7 mouse cellular contexts compared by ENCODE assay signal in genomic region chr10:79854801-79855541, GRCm38 (mm10). TPM values are rescaled to one million over a fixed set of nuclear protein-coding genes. Genes with fewer than 3 reads are reported as not detected.
A peak's percentile ranks its signal among the peaks of the same experiment; 100 is the strongest.
DNase-seq lines count a peak whose midpoint lies in the region; ATAC-seq and TF ChIP-seq lines count a peak whose summit lies in the region.

No protein-coding gene starts in this region.

- H3K4me3 ChIP-seq in forebrain, embryonic 11.5 days (ENCODE audit: low read depth, low read length), result peak overlapping the region; percentile 98
- H3K4me3 ChIP-seq in hindbrain, embryonic 11.5 days (ENCODE audit: low read depth, low read length), result peak overlapping the region; percentile 100
- H3K4me3 ChIP-seq in limb, embryonic 15.5 days, result peak overlapping the region; percentile 96
- H3K4me3 ChIP-seq in midbrain, embryonic 15.5 days, result peak overlapping the region; percentile 91
- H3K4me3 ChIP-seq in testis, adult 2 months (ENCODE audit: control insufficient read depth, low read depth, low read length), result peak overlapping the region; percentile 97

- no peaks in the 10 kb centered on the region for H3K9me3 ChIP-seq in forebrain, embryonic 11.5 days (ENCODE audit: control insufficient read depth, low read length)
- H3K9me3 ChIP-seq in hindbrain, embryonic 11.5 days (ENCODE audit: control insufficient read depth, low read length), result no peaks in the 10 kb centered on the region
- H3K9me3 ChIP-seq in limb, embryonic 15.5 days, result no peaks in the 10 kb centered on the region
- no peaks in the 10 kb centered on the region for H3K9me3 ChIP-seq in midbrain, embryonic 15.5 days

- TF ChIP-seq POLR2A in testis, adult 2 months (IDR thresholded peaks at IDR 0.05; ENCODE audit: control insufficient read depth, low read depth, low read length), result no peak; the same call in 1 of the 2 replicates

- H3K9ac ChIP-seq in forebrain, embryonic 11.5 days (ENCODE audit: low read length), result peak overlapping the region; percentile 98
- H3K9ac ChIP-seq in hindbrain, embryonic 11.5 days (ENCODE audit: low read depth, low read length), result peak overlapping the region; percentile 96
- peak overlapping the region; percentile 95 for H3K9ac ChIP-seq in limb, embryonic 15.5 days
- peak overlapping the region; percentile 95 for H3K9ac ChIP-seq in midbrain, embryonic 15.5 days

- DNase-seq in MN1 (ENCODE audit: low spot score), result peak; percentile 78
- peak; percentile 73 for DNase-seq in brain, adult 2 months (ENCODE audit: low read depth, low spot score)
- peak; percentile 91 for DNase-seq in forebrain, embryonic 11.5 days (ENCODE audit: low spot score)
- peak; percentile 87 for DNase-seq in hindbrain, embryonic 11.5 days (ENCODE audit: low spot score)

- H3K4me1 ChIP-seq in forebrain, embryonic 11.5 days (replicated peaks; ENCODE audit: control insufficient read depth, insufficient read depth, low read length), result peaks cover 39% of the 10 kb centered on the region
- H3K4me1 ChIP-seq in hindbrain, embryonic 11.5 days (replicated peaks; ENCODE audit: control insufficient read depth, insufficient read depth, low read length), result peaks cover 38% of the 10 kb centered on the region
- peaks cover 59% of the 10 kb centered on the region for H3K4me1 ChIP-seq in limb, embryonic 15.5 days
- H3K4me1 ChIP-seq in midbrain, embryonic 15.5 days, result peaks cover 67% of the 10 kb centered on the region
- H3K4me1 ChIP-seq in testis, adult 2 months (ENCODE audit: control insufficient read depth, insufficient read depth, low read length), result peaks cover 31% of the 10 kb centered on the region

- TF ChIP-seq CTCF in testis, adult 2 months (IDR thresholded peaks at IDR 0.05; ENCODE audit: control insufficient read depth, insufficient read depth, insufficient replicate concordance, low read depth, low read length), result no peak

- H3K4me2 ChIP-seq in forebrain, embryonic 11.5 days (ENCODE audit: low read depth, low read length, severe bottlenecking), result peak overlapping the region; percentile 88
- peak overlapping the region; percentile 99 for H3K4me2 ChIP-seq in hindbrain, embryonic 11.5 days (replicated peaks; ENCODE audit: low read depth, low read length)
- peak overlapping the region; percentile 82 for H3K4me2 ChIP-seq in limb, embryonic 15.5 days
- H3K4me2 ChIP-seq in midbrain, embryonic 15.5 days, result peak overlapping the region; percentile 83

- H3K36me3 ChIP-seq in forebrain, embryonic 11.5 days (ENCODE audit: control insufficient read depth, insufficient read depth, low read length), result peaks cover 8% of the 10 kb centered on the region; the same call in 1 of the 2 replicates
- H3K36me3 ChIP-seq in hindbrain, embryonic 11.5 days (ENCODE audit: control insufficient read depth, insufficient read depth, low read length), result peaks cover 7% of the 10 kb centered on the region
- H3K36me3 ChIP-seq in limb, embryonic 15.5 days, result peaks cover 33% of the 10 kb centered on the region
- H3K36me3 ChIP-seq in midbrain, embryonic 15.5 days (replicated peaks), result peaks cover 13% of the 10 kb centered on the region
- H3K36me3 ChIP-seq in testis, adult 2 months (ENCODE audit: control insufficient read depth, insufficient read depth, low read length), result peaks cover 3% of the 10 kb centered on the region

- WGBS in forebrain, embryonic 11.5 days, result under 1% methylated on average over 82 of the region's 83 CpGs
- 2% methylated on average over 81 of the region's 83 CpGs for WGBS in hindbrain, embryonic 11.5 days
- WGBS in limb, embryonic 15.5 days, result under 1% methylated on average over 81 of the region's 83 CpGs
- WGBS in midbrain, embryonic 15.5 days, result under 1% methylated on average over 79 of the region's 83 CpGs

- H3K27ac ChIP-seq in forebrain, embryonic 11.5 days (ENCODE audit: low read depth, low read length), result peak overlapping the region; percentile 100
- H3K27ac ChIP-seq in hindbrain, embryonic 11.5 days (ENCODE audit: low read depth, low read length), result peak overlapping the region; percentile 100
- H3K27ac ChIP-seq in limb, embryonic 15.5 days, result peak overlapping the region; percentile 100
- peak overlapping the region; percentile 99 for H3K27ac ChIP-seq in midbrain, embryonic 15.5 days
- peak overlapping the region; percentile 100 for H3K27ac ChIP-seq in testis, adult 2 months (ENCODE audit: control insufficient read depth, insufficient read depth, low read depth, low read length)

- ATAC-seq in forebrain, embryonic 11.5 days (replicated peaks; ENCODE audit: low FRiP score), result peak; percentile 53
- ATAC-seq in hindbrain, embryonic 11.5 days (ENCODE audit: low FRiP score), result peak; percentile 56
- ATAC-seq in limb, embryonic 15.5 days (ENCODE audit: insufficient number of reproducible peaks, low FRiP score, low TSS enrichment, low read depth), result no peak
- peak; percentile 41 for ATAC-seq in midbrain, embryonic 15.5 days (replicated peaks)

- H3K27me3 ChIP-seq in forebrain, embryonic 11.5 days (ENCODE audit: control insufficient read depth, insufficient read depth, low read length), result no peaks in the 10 kb centered on the region
- no peaks in the 10 kb centered on the region for H3K27me3 ChIP-seq in hindbrain, embryonic 11.5 days (ENCODE audit: control insufficient read depth, insufficient read depth, low read length)
- H3K27me3 ChIP-seq in limb, embryonic 15.5 days, result no peaks in the 10 kb centered on the region
- no peaks in the 10 kb centered on the region for H3K27me3 ChIP-seq in midbrain, embryonic 15.5 days (replicated peaks)
- H3K27me3 ChIP-seq in testis, adult 2 months (ENCODE audit: control insufficient read depth, insufficient read depth, low read length), result no peaks in the 10 kb centered on the region

RNA-seq across cellular contexts. Expression of gene Ptbp1, which starts 0.7 kb away (rescaled TPM):
- polyA plus RNA-seq in forebrain, embryonic 11.5 days (2014; fragmentation: Nextera tagmentation; extraction: Ambion mirVana), result 261 and 295 TPM in 2 replicates
- 141 and 152 TPM in 2 replicates for polyA plus RNA-seq in hindbrain, embryonic 11.5 days (2014; fragmentation: Nextera tagmentation; extraction: Ambion mirVana)
- 301 and 303 TPM in 2 replicates for polyA plus RNA-seq in limb, embryonic 15.5 days (2015; fragmentation: Nextera tagmentation; extraction: Ambion mirVana)
- polyA plus RNA-seq in midbrain, embryonic 15.5 days (2015; fragmentation: Nextera tagmentation; extraction: Ambion mirVana), result 72.7 and 79.4 TPM in 2 replicates
- 125 and 126 TPM in 2 replicates for polyA plus RNA-seq in testis, adult 2 months (2012; rRNA removed)

RNA-seq across cellular contexts. Expression of gene Prtn3, which starts 19.3 kb away (rescaled TPM):
- polyA plus RNA-seq in forebrain, embryonic 11.5 days (2014; fragmentation: Nextera tagmentation; extraction: Ambion mirVana), result 13.0 and 13.3 TPM in 2 replicates
- 9.4 and 10.5 TPM in 2 replicates for polyA plus RNA-seq in hindbrain, embryonic 11.5 days (2014; fragmentation: Nextera tagmentation; extraction: Ambion mirVana)
- polyA plus RNA-seq in limb, embryonic 15.5 days (2015; fragmentation: Nextera tagmentation; extraction: Ambion mirVana), result 3.7 and 5.1 TPM in 2 replicates
- 12.2 and 13.3 TPM in 2 replicates for polyA plus RNA-seq in midbrain, embryonic 15.5 days (2015; fragmentation: Nextera tagmentation; extraction: Ambion mirVana)
- polyA plus RNA-seq in testis, adult 2 months (2012; rRNA removed), result 0.72 and 0.90 TPM in 2 replicates

RNA-seq across cellular contexts. Expression of gene Plppr3, which starts 19.5 kb away (rescaled TPM):
- polyA plus RNA-seq in forebrain, embryonic 11.5 days (2014; fragmentation: Nextera tagmentation; extraction: Ambion mirVana), result 131 and 146 TPM in 2 replicates
- 129 and 150 TPM in 2 replicates for polyA plus RNA-seq in hindbrain, embryonic 11.5 days (2014; fragmentation: Nextera tagmentation; extraction: Ambion mirVana)
- polyA plus RNA-seq in limb, embryonic 15.5 days (2015; fragmentation: Nextera tagmentation; extraction: Ambion mirVana), result 53.0 and 60.1 TPM in 2 replicates
- 496 and 503 TPM in 2 replicates for polyA plus RNA-seq in midbrain, embryonic 15.5 days (2015; fragmentation: Nextera tagmentation; extraction: Ambion mirVana)
- polyA plus RNA-seq in testis, adult 2 months (2012; rRNA removed), result 1.6 and 2.7 TPM in 2 replicates

RNA-seq across cellular contexts. Expression of gene Elane, which starts 31.1 kb away (rescaled TPM):
- not detected in 2 replicates for polyA plus RNA-seq in forebrain, embryonic 11.5 days (2014; fragmentation: Nextera tagmentation; extraction: Ambion mirVana)
- polyA plus RNA-seq in hindbrain, embryonic 11.5 days (2014; fragmentation: Nextera tagmentation; extraction: Ambion mirVana), result 0.67 TPM in 1 of 2 replicates, not detected in the other
- polyA plus RNA-seq in limb, embryonic 15.5 days (2015; fragmentation: Nextera tagmentation; extraction: Ambion mirVana), result 0.36 and 0.40 TPM in 2 replicates
- 1.2 TPM in 1 of 2 replicates, not detected in the other for polyA plus RNA-seq in midbrain, embryonic 15.5 days (2015; fragmentation: Nextera tagmentation; extraction: Ambion mirVana)
- 0.11 and 0.22 TPM in 2 replicates for polyA plus RNA-seq in testis, adult 2 months (2012; rRNA removed)

RNA-seq across cellular contexts. Expression of gene Misp, which starts 34.2 kb away (rescaled TPM):
- 0.39 and 0.99 TPM in 2 replicates for polyA plus RNA-seq in forebrain, embryonic 11.5 days (2014; fragmentation: Nextera tagmentation; extraction: Ambion mirVana)
- 0.59 and 0.69 TPM in 2 replicates for polyA plus RNA-seq in hindbrain, embryonic 11.5 days (2014; fragmentation: Nextera tagmentation; extraction: Ambion mirVana)
- 0.56 and 1.6 TPM in 2 replicates for polyA plus RNA-seq in limb, embryonic 15.5 days (2015; fragmentation: Nextera tagmentation; extraction: Ambion mirVana)
- 0.23 and 0.85 TPM in 2 replicates for polyA plus RNA-seq in midbrain, embryonic 15.5 days (2015; fragmentation: Nextera tagmentation; extraction: Ambion mirVana)
- 0.27 and 0.36 TPM in 2 replicates for polyA plus RNA-seq in testis, adult 2 months (2012; rRNA removed)

Comparison
In these comparisons a context has a peak if more than half of its experiments do, and no peak if none do; other contexts are left out.
1. RNA of gene Plppr3, which starts 19.5 kb away (polyA plus RNA-seq): 496 to 503 TPM in midbrain, embryonic 15.5 days, 129 to 150 TPM in hindbrain, embryonic 11.5 days, 131 to 146 TPM in forebrain, embryonic 11.5 days and 53.0 to 60.1 TPM in limb, embryonic 15.5 days; 1.6 to 2.7 TPM in testis, adult 2 months; every median in the first group is over 10 times any median in the second.
2. Peak in every context shown above with its lines, with median percentiles within 50 percentile points of each other: DNase-seq, H3K27ac ChIP-seq, H3K4me2 ChIP-seq, H3K4me3 ChIP-seq and H3K9ac ChIP-seq.